Mouse (Mus musculus) heart, adult 2 months (tissue): ENCODE data around the gene Hoxc5. TPM values are rescaled to one million over a fixed set of nuclear protein-coding genes. Genes with fewer than 3 reads are reported as not detected.

Experiments
- DNase-seq, 2 experiments: peaks; one replicate each; pipeline ENCODE4 v3.0.0; 2021
- H3K27ac ChIP-seq: fragments of 200-600 bp; 2 replicates; pipeline ENCODE4 v1.8.1; 2022
- H3K27me3 ChIP-seq: fragments of 200-500 bp; 2 replicates; pipeline ENCODE4 v1.6.1; 2012; ENCODE audit warnings: mild to moderate bottlenecking, low read length, inconsistent platforms, mixed read lengths; ENCODE audit not compliant: control insufficient read depth, insufficient read depth
- H3K36me3 ChIP-seq: fragments of 200-500 bp; 2 replicates; pipeline ENCODE4 v1.6.1; 2012; ENCODE audit warnings: low read length, inconsistent platforms; ENCODE audit not compliant: control insufficient read depth, insufficient read depth
- H3K4me1 ChIP-seq: fragments of 200-500 bp; 2 replicates; pipeline ENCODE4 v1.6.1; 2011; ENCODE audit warnings: low read length; ENCODE audit not compliant: control insufficient read depth, insufficient read depth
- H3K4me3 ChIP-seq: fragments of 200-600 bp; 2 replicates; pipeline ENCODE4 v1.8.1; 2022
- H3K79me2 ChIP-seq: fragments of 200-500 bp; replicated peaks from 2 replicates; pipeline ENCODE4 v1.6.1; 2012; ENCODE audit warnings: mild to moderate bottlenecking, inconsistent platforms, low read length, moderate library complexity, mixed read lengths; ENCODE audit not compliant: control insufficient read depth, insufficient read depth
- H3K9ac ChIP-seq: fragments of 200-500 bp; 2 replicates; pipeline ENCODE4 v1.6.1; 2012; ENCODE audit warnings: low read depth, mild to moderate bottlenecking, control low read depth, inconsistent platforms, low read length, mixed read lengths
- CTCF ChIP-seq: fragments of 200-600 bp; IDR thresholded peaks from 2 replicates; pipeline ENCODE4 v1.8.1; 2022; ENCODE audit warnings: antibody characterized with exemption, mild to moderate bottlenecking, moderate library complexity
- EP300 ChIP-seq: fragments of 200-500 bp; IDR thresholded peaks from 2 replicates; pipeline ENCODE4 v1.6.1; 2011; ENCODE audit warnings: low read depth, low read length, control low read depth; ENCODE audit not compliant: insufficient read depth
- POLR2A ChIP-seq: fragments of 200-500 bp; IDR thresholded peaks from 2 replicates; pipeline ENCODE4 v1.6.1; 2011; ENCODE audit warnings: mild to moderate bottlenecking, low read depth, low read length, control low read depth; ENCODE audit not compliant: insufficient read depth
- WGBS: fragments of 180-500 bp; shearing (Covaris S2); methylation state at CpG from one replicate; pipeline ENCODE4 v1.1.7; 2018; 5-methylcytosine and 5-hydroxymethylcytosine counted together
- intact Hi-C: fragments of 180-260 bp; cut with DNase I; formaldehyde crosslinking; loops from one replicate; pipeline ENCODE4 v1.15.1; 2025
- long read RNA-seq: library from polyadenylated mRNA; stranded (forward); transcript quantifications from one replicate; pipeline ENCODE4 v2.0.0, GENCODE M21; 2021
- polyA plus RNA-seq: library from polyadenylated mRNA; depleted of rRNA; stranded (reverse); fragments of >200 nt; gene quantifications from 2 replicates; pipeline ENCODE4 v1.2.3, GENCODE M21; 2012; rRNA removed
- total RNA-seq, 2 experiments: library from RNA; stranded (reverse); gene quantifications; 2 replicates each; pipeline ENCODE4 v1.2.3; 2021

Hoxc5 gene
- total RNA-seq: not detected
- 0.20 TPM in 1 of 2 replicates, not detected in the other for polyA plus RNA-seq
- long read RNA-seq: 0 reads

- no peaks in the 10 kb centered on the region for H3K4me1 ChIP-seq
- no peaks in the 10 kb centered on the region for H3K79me2 ChIP-seq
- WGBS: 3% methylated on average over 12 of the region's 12 CpGs
- H3K27ac ChIP-seq: no peak within 1 kb of the TSS
- intact Hi-C loops: no loop called here
- H3K9ac ChIP-seq: no peak within 1 kb of the TSS
- no peaks in the 10 kb centered on the region for H3K36me3 ChIP-seq
- TF ChIP-seq EP300 (no peak), CTCF (no peak), POLR2A (no peak)
- H3K4me3 ChIP-seq: no peak within 1 kb of the TSS
- H3K27me3 ChIP-seq: peaks cover 39% of the 10 kb centered on the region
- no peak for DNase-seq
Measured at GRCm38 (mm10) chr15:102967312-102967510, at the start of gene Hoxc5. Gene Hoxc5 (plus strand): TSS chr15:102967443.

GRCm38 (mm10) chr15:102917972-102918572 is 49.2 kb upstream of the Hoxc5 start:
- WGBS: 5% methylated on average over 20 of the region's 20 CpGs
- no peak for DNase-seq
- H3K4me3 ChIP-seq: no peak overlapping the region
- intact Hi-C loops: no loop called here
- H3K79me2 ChIP-seq: no peaks in the 10 kb centered on the region
- peaks cover 31% of the 10 kb centered on the region for H3K27me3 ChIP-seq
- H3K4me1 ChIP-seq: no peaks in the 10 kb centered on the region
- no peak overlapping the region for H3K9ac ChIP-seq
- H3K27ac ChIP-seq: no peak overlapping the region
- no peaks in the 10 kb centered on the region for H3K36me3 ChIP-seq
- TF ChIP-seq CTCF: no peak
- no peak for TF ChIP-seq EP300
- no peak for TF ChIP-seq POLR2A

DNA sequence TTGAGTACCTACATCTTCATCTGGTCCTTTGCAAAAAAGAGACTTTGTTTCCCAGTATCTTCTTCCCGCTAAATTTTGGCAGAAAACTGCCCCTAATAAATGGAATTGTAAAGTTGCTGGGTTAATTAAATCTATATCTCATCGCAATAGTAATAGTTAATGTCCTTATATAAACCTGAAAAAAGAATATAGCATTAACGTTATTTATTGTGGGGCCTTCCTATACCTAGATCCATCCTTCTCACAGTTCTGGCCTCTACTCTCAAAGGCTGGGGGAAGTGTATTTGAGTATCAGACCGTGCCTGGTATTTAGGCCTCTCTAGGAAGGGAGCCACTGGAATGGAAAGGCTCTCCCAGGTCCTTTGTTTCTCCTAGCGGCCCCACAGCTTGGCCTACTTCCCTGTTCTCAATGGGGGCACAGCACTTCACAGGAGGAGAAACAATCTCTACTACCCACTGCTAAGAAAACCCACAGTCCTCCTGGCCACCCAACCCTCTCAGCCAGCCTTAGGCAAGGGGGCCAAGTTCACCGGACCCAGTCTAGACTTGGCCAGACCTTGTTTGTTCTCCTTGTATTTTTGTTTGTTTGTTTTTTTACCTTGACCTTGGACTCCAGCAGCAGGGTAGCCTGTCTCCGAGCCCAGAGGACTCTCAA is 48.5 kb upstream of the Hoxc5 start:
- TF ChIP-seq CTCF (no peak), EP300 (no peak), POLR2A (no peak)
- Histone ChIP-seq H3K4me1 (no peaks in the 10 kb centered on the region), H3K27ac (no peak overlapping the region), H3K9ac (no peak overlapping the region), H3K27me3 (peaks cover 28% of the 10 kb centered on the region), H3K79me2 (no peaks in the 10 kb centered on the region), H3K4me3 (no peak overlapping the region), H3K36me3 (no peaks in the 10 kb centered on the region)
- DNase-seq: no peak
- WGBS: 4% methylated on average over 7 of the region's 7 CpGs
- intact Hi-C loops: no loop called here

DNA sequence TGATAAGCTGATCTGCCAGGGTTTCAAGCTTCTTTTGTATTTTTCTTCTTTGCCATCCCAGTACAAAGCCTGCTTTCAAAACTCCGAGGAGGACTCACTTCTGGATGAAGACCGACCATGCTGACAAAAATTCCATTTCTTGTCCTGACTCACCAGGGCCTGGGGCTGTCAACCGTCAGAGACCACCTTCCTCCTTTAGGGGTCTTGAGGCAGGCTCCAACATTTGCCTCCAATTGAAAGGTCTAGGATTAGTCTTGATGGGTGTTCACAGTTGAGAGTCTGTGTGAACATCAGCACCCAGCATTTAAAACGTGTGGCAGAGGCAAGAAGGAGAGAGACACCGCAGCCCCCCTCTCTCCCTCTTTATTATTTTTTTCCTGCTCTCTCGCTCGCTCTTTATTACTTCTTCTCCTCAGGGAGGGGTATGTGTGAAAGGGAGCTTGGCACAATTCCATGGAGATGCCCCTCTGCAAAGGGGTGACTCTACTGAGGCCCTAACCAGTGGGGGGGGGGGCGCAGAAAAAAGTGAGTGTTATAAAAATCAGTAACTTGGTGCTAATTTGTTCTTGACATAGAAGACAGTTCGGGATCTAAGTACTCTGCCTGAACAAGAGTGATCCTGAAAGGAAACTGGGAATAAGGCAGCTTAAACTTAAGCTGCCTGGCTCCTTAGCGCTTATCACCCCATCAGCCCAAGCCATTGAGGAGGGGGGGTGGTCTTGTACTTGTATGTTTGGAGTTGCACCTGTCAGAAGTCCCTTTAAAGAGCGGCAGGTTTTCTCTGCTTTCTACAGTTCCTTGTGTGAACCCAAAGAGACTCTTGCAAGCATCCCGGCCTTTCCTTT is 47.7 kb upstream of the Hoxc5 start:
- TF ChIP-seq EP300 (no peak), CTCF (no peak), POLR2A (no peak)
- WGBS: 7% methylated on average over 12 of the region's 12 CpGs
- no peak for DNase-seq
- intact Hi-C loops: no loop called here
- Histone ChIP-seq H3K27me3 (peaks cover 28% of the 10 kb centered on the region), H3K9ac (no peak overlapping the region), H3K36me3 (no peaks in the 10 kb centered on the region), H3K4me1 (no peaks in the 10 kb centered on the region), H3K79me2 (no peaks in the 10 kb centered on the region), H3K4me3 (no peak overlapping the region), H3K27ac (no peak overlapping the region)

GRCm38 (mm10) chr15:102920619-102921018 is 46.6 kb upstream of the Hoxc5 start:
- intact Hi-C loops: no loop called here
- peaks cover 30% of the 10 kb centered on the region for H3K27me3 ChIP-seq

More at GRCm38 (mm10) chr15:102920619-102921018, 46.6 kb upstream of the Hoxc5 start:
- DNase-seq: peak; percentile 27 to 47
- Histone ChIP-seq H3K4me3 (no peak overlapping the region), H3K36me3 (no peaks in the 10 kb centered on the region), H3K4me1 (no peaks in the 10 kb centered on the region), H3K9ac (no peak overlapping the region), H3K27ac (no peak overlapping the region), H3K79me2 (no peaks in the 10 kb centered on the region)
- no peak for TF ChIP-seq EP300
- no peak for TF ChIP-seq POLR2A
- TF ChIP-seq CTCF: no peak
- WGBS: 2% methylated on average over 20 of the region's 20 CpGs
